Comparison of ENCODE assay signal across 9 mouse cellular contexts in the genomic region with DNA sequence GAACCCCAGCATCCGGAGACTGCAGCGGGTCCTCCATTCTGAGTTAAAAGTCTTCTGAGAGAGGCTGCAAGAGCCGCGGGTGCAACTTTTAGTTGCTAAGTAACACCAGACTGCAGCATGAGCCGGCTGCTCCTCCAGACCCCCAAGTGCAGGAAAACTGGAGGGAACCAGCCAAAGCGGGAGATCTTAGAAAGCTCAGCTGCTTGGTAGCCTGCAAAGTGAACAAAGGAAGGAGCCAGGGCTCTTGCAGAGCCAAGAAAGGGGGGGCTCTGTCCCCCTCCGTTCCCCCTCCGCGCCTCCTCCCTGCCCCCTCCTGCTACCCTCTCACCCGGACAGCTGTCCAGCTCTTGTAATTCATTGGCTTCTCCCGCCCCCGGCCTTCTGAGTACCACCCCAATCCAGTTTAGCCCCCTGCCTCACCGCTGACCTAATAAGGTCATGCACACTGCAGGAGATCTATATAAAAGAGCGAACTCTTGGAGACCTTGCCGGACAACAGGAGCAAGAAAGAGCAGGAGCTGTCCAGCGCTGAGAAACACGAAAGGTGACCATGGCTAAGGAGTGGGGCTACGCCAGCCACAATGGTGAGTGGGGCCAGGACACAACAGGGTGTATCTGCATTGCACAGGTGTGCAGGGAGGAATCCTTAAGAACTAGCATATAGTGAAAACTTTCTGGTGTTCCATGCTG. TPM values are rescaled to one million over a fixed set of nuclear protein-coding genes. Genes with fewer than 3 reads are reported as not detected.
A peak's percentile ranks its signal among the peaks of the same experiment; 100 is the strongest.
DNase-seq lines count a peak whose midpoint lies in the region; ATAC-seq and TF ChIP-seq lines count a peak whose summit lies in the region.
"Had no signal": no experiment of that assay in that cellular context is flagged by ENCODE, and none has a peak within 500 bp of the region (broad histone marks: within the 10 kb centered on the region; RNA-seq: fewer than 3 reads in every experiment).

Car3 (plus strand) TSS at position 491 of the 690 bp plus-strand sequence.

- peaks cover 4% of the 10 kb centered on the region; the same call in 1 of the 2 replicates for H3K27me3 ChIP-seq in heart, adult 2 months (ENCODE audit: control insufficient read depth, insufficient read depth, low read length)
- peaks cover 29% of the 10 kb centered on the region for H3K27me3 ChIP-seq in liver, embryonic 15.5 days
- H3K27me3 ChIP-seq: CH12.LX had no signal

- H3K79me2 ChIP-seq in heart, adult 2 months (replicated peaks; ENCODE audit: control insufficient read depth, insufficient read depth, low read length): no peaks in the 10 kb centered on the region

- no peak within 1 kb of the TSS for H3K4me3 ChIP-seq in heart, adult 2 months
- H3K4me3 ChIP-seq in embryonic fibroblast, embryonic 13.5 days (ENCODE audit: insufficient read depth, low read length): peak within 1 kb of the TSS; percentile 10; the same call in 1 of the 2 replicates
- peak within 1 kb of the TSS; percentile 42 for H3K4me3 ChIP-seq in liver, embryonic 15.5 days (replicated peaks)

- H3K36me3 ChIP-seq in heart, adult 2 months (ENCODE audit: control insufficient read depth, insufficient read depth, low read length): no peaks in the 10 kb centered on the region
- H3K36me3 ChIP-seq in liver, embryonic 15.5 days (replicated peaks): no peaks in the 10 kb centered on the region

- 5% methylated on average over 18 of the region's 18 CpGs for WGBS in heart, adult 2 months
- WGBS in liver, embryonic 15.5 days (ENCODE audit: insufficient replicate concordance): 8% methylated on average over 18 of the region's 18 CpGs

- H3K4me2 ChIP-seq in liver, embryonic 15.5 days: peak within 1 kb of the TSS; percentile 48

- intact Hi-C loops in heart, adult 2 months (cut with DNase I): no loop called here
- intact Hi-C loops in heart, postnatal 36 days (cut with DNase I): no loop called here
- intact Hi-C loops in heart, postnatal 14 days (cut with DNase I): no loop called here

- no peak for TF ChIP-seq EP300 in heart, adult 2 months (IDR thresholded peaks at IDR 0.05; ENCODE audit: insufficient read depth, low read depth, low read length)

- no peak for DNase-seq in heart, adult 2 months
- no peak for DNase-seq in heart, postnatal 36 days
- peak; percentile 95 for DNase-seq in R1 (ENCODE audit: low read depth, low spot score)
- no peak for DNase-seq in heart, postnatal 14 days
- peak; percentile 83 for DNase-seq in skeletal muscle tissue, adult 2 months (ENCODE audit: low read depth, low spot score)
- no peak for DNase-seq in Muller cell, postnatal 12 days (ENCODE audit: inconsistent ontology term)

- no peak within 1 kb of the TSS for H3K27ac ChIP-seq in heart, adult 2 months
- H3K27ac ChIP-seq in embryonic fibroblast, embryonic 13.5 days (ENCODE audit: insufficient read depth, low read length): no peak within 1 kb of the TSS
- 0 out of 2 replicates have a peak within 1 kb of the TSS, but pooled peaks have one; percentile 8 for H3K27ac ChIP-seq in liver, embryonic 15.5 days (replicated peaks)

- no peak for TF ChIP-seq POLR2A in heart, adult 2 months (IDR thresholded peaks at IDR 0.05; ENCODE audit: insufficient read depth, low read depth, low read length)
- no peak for TF ChIP-seq POLR2A in embryonic fibroblast, embryonic 13.5 days (IDR thresholded peaks at IDR 0.05; ENCODE audit: low read depth, low read length)

- H3K9me3 ChIP-seq in liver, embryonic 15.5 days (replicated peaks): no peaks in the 10 kb centered on the region

- peak; percentile 40 for ATAC-seq in liver, embryonic 15.5 days (ENCODE audit: insufficient read depth)

- no peak within 1 kb of the TSS for H3K9ac ChIP-seq in heart, adult 2 months (ENCODE audit: low read depth, low read length)
- no peak within 1 kb of the TSS for H3K9ac ChIP-seq in liver, embryonic 15.5 days

- H3K4me1 ChIP-seq in heart, adult 2 months (ENCODE audit: control insufficient read depth, insufficient read depth, low read length): no peaks in the 10 kb centered on the region
- H3K4me1 ChIP-seq in embryonic fibroblast, embryonic 13.5 days (ENCODE audit: control insufficient read depth, insufficient read depth, low read length): peaks cover 4% of the 10 kb centered on the region; the same call in 1 of the 2 replicates
- H3K4me1 ChIP-seq in liver, embryonic 15.5 days (replicated peaks): no peaks in the 10 kb centered on the region

- TF ChIP-seq CTCF in heart, adult 2 months (IDR thresholded peaks at IDR 0.05): no peak
- TF ChIP-seq CTCF in embryonic fibroblast, embryonic 13.5 days (IDR thresholded peaks at IDR 0.05; ENCODE audit: borderline replicate concordance, insufficient read depth, low read length): no peak

RNA-seq across cellular contexts. Expression of gene Car3, which starts in this region (rescaled TPM):
- 10 to 100 TPM; 34.4 to 82.7 TPM for total RNA-seq in heart, adult 2 months (2021)
- 114 and 259 TPM in 2 replicates for polyA plus RNA-seq in heart, adult 2 months (2012; rRNA removed)
- 10 to 100 TPM in 1 of 2 experiments, 1 to 10 TPM in 1; 9.3 to 52.3 TPM for total RNA-seq in heart, postnatal 36 days (2021)
- 1.3 TPM in 1 of 2 replicates, not detected in the other for polyA plus RNA-seq in embryonic fibroblast, embryonic 13.5 days (2011; ENCODE audit: insufficient read length, low read depth, missing spikeins)
- total RNA-seq in heart, postnatal 14 days (2021): 10 to 100 TPM; 32.4 to 97.8 TPM
- polyA plus RNA-seq in liver, embryonic 15.5 days (2015; fragmentation: Nextera tagmentation; extraction: Ambion mirVana): 140 and 151 TPM in 2 replicates

Comparison
In these comparisons a context has a peak if more than half of its experiments do, and no peak if none do; other contexts are left out.
1. RNA of gene Car3 (polyA plus RNA-seq): 114 to 259 TPM in heart, adult 2 months and 140 to 151 TPM in liver, embryonic 15.5 days; 1.3 TPM in embryonic fibroblast, embryonic 13.5 days; every median in the first group is over 10 times any median in the second.
2. DNase-seq: peak in R1 (single experiment) and skeletal muscle tissue, adult 2 months (single experiment); none in heart, adult 2 months (0 of 2), heart, postnatal 36 days (0 of 2), heart, postnatal 14 days (0 of 2) and Muller cell, postnatal 12 days (single experiment).